Mouse (Mus musculus) layer of hippocampus, adult 9-10 months (tissue): ENCODE data around the gene Plekhm2.

Experiments
- DNase-seq: peaks from one replicate; pipeline ENCODE4 v3.0.0; 2022; ENCODE audit warnings: low spot score

The Plekhm2 gene

DNA sequence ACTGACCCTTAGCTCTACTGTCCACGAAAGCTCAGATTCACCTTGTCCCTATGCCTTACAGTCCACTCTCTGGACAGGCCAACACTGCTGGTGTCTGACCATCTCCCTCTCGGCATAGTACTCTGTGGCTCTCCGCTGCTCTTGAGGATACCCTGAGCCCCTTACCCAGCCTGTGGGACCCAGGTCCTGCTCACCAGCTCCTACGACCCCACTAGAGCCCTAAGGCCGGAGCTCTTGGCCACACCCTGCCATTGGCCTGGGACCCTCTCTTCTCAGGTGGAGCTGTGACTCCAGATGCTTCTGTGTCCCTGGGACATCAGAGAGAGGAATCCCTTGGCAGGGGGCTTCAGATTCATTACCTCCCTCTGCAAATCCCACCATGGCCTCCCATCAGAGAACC lies 59.3 kb downstream of the Plekhm2 start:
- no peak for DNase-seq

DNA sequence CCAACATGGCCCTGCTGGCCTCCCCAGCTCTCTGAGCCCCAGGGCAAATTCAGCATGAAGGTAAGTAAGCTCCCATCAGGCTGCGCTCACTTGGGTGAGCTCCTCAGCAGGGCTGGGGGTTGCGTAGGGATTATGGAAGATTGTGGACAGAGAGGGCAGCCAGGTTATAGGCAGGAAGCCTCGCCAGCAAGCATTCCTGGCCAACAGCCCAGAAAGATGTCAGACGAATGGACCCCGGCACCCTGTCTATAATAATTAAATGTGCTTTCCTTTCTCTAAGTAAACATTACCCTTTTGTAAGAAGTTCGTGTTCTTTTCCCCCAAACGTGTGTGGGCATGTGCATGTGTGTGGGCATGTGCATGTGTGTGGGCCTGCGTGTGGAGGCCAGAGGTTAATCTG lies 60.2 kb downstream of the Plekhm2 start:
- no peak for DNase-seq

DNA sequence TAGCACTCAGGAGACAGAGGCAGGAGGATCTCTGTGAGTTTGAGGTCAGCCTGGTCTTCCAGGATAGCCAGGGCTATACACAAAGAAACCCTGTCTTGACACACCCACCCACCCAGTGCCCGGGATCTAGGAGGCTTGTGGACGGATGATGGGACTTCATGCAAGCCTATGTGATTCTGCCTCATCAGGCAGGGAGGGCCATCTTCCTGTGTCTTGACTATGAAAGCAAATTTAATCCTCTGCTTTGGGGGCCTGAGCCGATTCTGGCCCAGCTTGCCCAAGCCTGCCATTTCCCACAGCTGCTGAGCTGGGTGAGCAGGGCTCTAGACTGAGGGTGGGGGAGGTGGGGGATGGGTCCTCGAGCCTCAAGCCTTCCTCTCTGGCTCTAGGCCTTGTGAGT lies 60.8 kb downstream of the Plekhm2 start:
- DNase-seq = no peak

DNA sequence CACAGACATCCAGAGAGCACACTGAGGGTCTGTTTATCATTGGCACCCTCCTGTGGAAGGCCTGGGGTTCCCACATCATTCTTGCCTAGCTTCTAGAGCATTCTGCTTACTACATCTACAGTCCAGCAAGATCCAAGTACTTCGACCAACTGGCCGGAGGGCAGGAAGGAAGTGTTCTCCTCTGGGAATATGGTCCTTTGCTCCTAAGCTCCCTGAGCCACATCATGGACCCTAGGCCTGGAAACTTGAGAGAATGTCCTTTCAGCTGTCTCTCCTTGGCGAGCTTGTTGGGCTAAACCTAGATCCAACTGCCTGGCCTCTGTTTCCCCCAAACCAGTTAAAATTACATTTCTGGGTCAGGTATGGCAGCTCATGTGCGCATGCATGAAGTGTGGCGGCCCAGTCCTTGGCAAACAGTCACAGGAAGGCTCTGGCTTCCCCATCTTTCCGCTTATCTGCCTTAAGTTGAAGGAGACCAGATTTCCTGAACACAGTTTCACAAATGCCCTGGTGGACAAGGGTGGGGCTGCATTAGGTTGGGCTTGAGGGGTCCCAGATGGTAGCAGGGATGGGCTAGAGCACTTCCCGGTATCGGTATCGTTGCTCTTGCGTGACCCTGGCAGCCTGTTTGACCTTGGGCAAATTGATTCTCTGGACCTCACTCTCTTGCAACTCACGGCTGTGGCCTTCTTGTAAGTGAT lies 62.0 kb downstream of the Plekhm2 start:
- no peak for DNase-seq

DNA sequence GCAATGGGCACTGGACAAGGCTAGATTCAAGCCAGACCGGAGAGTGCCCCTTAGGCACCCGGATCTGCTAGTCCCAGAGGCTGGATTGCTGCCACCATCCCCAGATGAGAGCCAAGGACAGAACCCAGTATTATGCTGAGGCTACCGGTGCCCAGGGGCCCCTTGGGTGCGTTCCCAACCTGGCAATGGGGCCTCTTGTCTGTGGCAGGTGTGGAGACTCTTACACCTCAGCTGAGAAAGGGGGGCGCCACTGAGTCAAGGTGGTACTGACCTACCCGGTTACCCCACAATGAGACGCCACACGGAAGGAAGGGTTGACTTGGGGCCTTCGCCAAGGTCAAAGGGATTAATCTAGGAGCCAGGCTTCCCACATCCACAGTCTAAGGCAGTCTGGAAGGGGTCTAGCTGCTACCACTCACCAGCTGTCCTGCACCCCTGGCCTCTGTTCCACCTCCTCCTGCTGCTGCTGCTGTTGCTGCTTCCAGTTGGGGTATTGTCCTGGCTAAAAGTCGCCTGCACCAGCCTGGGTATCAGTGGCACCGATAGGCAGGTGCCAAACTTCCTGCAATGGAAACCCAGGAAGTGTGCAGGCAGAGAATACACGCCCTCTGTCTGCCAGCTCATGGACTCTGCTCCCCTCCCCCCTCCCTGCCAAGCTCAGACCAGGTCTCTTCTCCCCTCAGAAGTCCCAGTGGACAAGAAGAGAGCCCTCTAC lies 63.4 kb downstream of the Plekhm2 start:
- DNase-seq = no peak

DNA sequence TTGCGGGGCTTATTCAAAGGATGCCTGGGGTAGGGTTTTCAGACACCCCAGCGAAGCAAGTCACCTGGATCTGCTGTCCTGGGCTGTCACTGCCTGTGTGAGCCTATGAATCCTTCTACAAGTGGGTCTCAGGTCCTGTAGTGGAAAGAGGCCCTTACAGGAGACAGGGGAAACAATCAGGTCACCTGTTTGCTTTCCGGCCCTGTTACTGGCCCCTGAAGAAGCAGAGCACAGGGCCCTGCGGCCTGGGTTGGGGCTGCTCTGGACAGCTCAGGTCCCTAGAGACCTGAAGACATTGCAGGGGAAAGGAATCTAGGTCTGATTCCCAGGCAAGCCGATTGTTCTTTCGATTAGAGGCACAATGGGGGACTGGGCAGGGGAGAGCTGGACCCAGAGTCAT lies 64.3 kb downstream of the Plekhm2 start:
- DNase-seq = no peak

DNA sequence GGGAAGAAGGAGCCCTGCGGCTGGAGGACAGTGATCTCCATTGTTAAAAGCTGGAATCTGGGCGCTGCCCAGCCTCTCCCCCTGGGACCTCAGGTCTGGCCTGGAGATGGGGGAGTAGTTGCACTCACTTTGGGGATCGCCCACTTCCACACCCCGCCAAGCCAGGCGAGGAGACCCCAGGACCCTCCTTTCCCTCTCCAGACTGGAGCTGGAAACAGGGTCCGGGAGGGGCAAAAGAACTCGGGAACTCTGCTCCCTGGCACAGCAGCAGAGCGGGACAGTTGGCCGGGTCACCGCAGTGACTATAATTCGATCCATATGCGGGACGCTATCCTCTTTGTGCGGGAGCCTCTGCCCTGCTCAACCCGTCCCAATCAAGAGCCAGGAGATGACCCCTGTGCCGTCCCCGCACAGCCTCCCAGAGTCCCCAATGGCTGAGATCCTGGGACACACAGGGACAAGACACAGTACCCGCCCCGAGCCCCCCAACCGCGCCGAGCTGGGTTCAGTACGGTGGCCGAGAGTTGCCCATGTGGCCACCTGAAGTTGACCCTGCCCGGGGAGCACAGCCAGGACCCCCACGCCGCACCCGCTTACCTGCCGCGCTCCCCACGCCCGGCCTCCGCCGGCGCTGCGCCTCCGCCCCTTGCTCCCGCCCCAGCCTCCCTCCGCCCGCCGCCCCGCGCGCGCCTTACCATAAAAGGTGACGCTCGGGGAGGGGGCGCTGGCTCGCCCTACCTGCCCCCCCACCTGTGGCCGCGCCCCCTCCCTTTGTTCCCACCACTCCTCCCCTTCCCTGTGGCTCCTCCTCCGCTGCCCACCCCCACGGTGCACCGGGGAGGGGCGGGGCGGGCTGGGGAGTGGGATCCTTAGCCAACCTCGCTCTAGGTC lies 65.2 kb downstream of the Plekhm2 start:
- no peak for DNase-seq

DNA sequence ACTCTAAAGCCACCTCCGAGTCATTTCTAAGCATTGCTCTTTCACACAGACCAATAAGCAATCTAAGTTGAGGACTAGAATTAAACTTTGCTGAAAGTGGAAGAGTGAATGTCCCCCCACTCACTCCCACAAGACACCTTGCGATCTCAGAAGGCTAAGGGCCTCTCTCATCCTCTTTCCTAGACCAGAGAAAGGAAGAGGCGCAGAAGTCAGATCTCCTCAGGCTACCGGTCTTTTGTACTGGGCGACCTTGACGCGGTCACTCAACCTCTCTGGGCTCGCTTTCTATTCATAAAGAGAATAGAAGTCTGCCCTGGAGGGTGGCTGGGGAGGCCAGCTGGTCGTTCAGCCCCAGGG lies 65.8 kb downstream of the Plekhm2 start:
- no peak for DNase-seq

DNA sequence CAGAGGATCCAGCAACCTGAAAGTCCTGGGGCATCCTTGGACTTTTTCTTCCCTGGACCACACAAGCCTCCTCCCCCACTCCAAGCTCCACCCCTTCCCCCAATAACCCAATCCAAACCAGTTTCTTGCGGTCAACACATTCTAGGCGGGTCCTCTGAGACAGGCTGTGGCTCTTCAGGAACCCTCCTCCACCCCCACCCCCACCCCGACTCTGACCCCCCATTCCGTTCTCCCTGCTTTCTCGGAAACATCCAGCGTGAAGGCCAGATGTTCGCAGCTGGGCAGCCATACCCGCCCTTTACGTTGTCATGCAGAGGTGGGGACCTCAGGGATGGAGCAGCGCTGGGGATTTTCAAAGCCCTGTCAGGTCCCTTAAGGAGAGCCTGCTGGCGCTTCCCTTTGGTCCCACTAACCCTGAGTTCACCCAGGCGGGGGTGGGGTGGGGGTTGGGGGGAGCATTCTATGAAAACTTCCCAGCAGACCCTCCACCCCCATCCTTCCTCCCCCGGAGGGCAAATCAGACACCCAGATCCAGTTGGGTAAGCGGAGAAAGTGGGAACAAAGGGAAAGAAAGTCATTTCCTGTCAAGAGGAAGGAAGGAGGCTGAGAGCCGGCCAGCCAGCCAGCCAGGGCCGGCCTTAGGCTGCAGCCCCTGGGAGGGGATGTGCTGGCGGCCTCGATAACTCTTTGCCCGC lies 66.4 kb downstream of the Plekhm2 start:
- DNase-seq = no peak

DNA sequence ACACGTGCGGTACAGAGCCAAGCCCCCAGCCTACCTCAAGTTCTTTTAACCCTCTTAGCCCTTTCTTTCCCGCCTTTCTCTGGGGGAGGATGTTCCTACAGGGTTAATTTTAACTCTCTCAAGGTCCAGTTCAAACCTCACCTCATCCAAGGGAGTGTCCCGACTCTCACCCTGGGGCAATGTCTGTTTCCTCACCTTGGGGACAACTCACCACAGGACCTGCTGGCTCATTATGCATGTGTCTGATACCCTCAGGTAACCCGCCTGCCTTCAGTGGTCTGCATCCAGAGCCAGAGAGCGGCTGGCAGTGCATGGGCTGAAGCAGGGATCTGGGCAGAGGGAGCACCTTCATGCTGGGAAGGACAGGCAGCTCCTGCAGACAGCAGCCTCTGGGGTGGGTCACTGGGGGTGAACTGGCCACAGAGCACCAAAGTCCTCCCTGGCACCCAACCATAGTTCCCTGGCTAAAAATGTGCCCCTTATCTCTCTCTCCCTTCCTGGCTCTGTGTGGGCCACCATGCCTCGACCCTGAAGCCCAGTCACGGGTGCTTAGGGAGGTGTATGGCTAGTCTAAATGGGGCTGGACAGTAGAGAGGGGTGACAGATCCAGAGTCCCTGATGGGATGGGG lies 67.9 kb downstream of the Plekhm2 start:
- no peak for DNase-seq

DNA sequence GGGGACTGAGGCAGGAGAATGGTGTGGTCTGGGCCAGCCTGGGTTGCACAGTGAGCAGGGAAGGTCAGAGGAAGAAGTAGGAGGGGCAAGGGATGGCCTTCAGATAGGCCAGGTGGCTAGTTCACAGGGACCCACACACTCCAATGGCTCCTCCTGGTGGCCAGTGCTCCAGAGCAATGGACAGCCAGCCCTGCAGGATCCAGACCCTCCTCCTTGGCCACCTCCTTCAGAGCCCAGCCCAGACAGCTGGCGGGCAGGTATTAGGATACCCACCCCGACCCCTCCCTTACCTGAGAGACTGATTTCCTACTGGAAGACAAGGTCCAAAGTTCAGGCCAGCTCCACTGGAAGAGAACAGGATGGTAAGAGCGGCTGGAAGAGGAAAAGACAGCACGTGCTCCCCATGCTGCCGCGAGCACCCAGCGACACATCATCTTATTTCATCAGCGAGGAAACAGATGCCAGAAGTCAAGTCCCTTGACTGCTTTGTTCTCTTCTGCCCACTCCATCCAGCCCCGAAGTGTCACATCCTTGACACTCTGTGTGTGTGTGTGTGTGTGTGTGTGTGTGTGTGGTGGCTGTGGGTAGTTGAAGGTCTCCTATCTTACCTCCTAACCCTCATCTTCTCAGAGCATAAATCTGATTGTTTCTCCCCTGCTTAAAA lies 69.0 kb downstream of the Plekhm2 start:
- DNase-seq = no peak

DNA sequence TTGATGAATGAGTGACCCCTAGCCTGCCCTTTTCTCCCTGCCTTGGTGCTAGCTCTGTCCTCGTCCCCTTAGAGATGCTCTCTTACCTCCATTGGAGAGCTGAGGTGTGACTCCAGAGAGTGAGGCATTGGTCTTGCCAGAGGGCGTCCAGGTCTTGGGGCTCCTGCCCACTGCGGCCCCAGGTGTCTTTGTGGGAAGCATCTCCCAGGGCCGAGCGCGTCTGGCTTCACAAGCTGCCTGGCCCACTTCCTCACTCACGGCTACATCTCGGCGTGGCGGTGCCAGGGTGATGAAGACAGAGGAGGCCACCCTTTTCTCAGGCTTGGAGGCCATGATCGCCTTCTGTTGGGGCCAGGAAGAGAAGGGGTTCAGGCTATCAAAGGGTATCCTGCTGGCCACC lies 69.6 kb downstream of the Plekhm2 start:
- DNase-seq = no peak

DNA sequence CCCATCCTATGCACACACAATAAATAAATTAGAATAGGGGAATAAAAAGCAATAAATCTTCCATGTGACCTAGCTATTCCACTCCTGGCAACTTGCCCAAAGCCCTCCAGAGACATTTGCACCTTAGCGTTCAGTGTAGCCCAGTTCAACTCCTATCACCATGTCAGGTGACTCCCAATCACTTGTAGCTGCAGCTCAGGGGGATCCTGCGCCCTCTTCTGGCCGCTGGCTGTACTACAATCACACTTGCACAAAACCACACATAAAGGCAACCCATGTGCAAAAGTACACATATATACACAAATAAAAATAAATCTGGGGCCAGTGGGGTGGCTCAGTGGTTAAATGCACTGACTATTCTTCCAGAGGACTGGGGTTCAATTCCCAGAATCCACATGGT lies 73.2 kb downstream of the Plekhm2 start:
- DNase-seq = no peak

DNA sequence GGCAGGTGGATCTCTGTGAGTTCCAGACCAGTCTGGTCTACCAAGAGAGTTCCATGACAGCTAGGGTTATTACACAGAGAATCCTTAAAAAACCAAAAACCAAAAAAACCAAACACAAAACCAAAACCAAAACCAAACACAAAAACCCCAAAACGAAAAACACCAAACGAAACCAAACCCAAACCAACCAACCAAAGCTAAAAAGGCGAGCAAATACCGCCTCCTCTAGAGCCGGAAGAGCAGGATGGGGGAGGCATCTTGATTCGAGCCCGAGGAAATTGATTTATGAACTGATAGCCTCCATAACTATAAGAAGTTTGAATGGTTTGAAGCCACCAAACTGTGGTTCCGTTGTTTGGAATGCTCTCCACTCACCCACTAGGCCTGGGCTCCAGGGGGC lies 80.8 kb downstream of the Plekhm2 start:
- DNase-seq = no peak

DNA sequence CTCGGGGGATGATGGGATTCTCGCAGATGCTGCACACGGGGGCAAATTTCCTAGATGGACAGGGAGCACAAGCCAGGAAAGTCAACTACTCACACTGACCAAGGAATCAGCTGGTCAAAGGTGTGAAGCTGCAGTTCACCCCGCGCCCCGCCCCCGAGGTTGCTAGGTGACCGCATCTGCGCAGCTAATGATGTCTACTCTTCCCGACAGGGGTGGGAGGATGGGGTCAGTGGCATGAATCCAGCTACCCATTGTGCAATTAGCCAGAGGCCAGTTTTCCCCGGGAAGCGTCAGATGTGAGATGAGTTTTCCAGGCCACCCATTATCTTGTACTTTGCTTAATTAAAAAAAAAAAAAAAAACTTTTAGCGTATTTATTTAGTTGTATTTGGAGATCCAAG lies 83.6 kb downstream of the Plekhm2 start:
- DNase-seq = no peak

DNA sequence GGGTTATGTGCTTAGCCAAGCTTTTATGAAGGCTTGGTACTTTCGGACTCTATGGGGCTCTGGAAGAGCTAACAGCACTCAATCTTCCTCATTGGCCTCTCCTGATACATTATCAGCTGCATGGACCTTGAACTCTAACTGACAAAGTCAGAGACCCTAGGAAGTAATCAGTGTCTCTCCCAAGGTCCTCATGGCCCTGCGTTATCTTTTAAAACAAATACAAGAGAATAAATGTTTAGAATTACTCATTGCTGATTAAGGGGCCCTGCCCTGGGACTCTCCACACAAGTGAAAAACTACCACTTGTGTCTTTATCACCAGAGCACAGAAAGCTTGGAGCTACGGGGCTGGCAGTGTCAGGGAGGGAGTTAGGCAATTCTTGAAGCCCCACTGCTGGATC lies 85.9 kb downstream of the Plekhm2 start:
- DNase-seq = no peak

DNA sequence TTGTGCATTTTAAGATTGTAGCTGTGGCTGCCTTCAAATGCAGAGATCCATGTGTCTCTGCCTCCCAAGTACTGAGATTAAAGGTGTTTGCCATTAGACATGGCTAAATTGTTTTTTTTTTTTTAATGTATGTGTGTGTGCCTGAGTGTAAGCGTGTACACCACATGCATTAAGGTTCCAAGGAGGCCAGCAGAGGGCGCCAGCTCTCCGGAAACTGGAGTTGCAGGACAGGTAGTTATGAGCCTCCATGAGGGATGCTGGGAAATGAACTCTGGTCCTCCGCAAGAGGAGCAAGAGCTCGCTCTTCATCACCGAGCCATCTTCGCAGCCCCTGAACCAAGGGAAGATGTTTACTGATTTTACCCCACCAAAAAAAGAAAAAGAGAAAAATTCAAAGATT lies 87.8 kb downstream of the Plekhm2 start:
- no peak for DNase-seq

DNA sequence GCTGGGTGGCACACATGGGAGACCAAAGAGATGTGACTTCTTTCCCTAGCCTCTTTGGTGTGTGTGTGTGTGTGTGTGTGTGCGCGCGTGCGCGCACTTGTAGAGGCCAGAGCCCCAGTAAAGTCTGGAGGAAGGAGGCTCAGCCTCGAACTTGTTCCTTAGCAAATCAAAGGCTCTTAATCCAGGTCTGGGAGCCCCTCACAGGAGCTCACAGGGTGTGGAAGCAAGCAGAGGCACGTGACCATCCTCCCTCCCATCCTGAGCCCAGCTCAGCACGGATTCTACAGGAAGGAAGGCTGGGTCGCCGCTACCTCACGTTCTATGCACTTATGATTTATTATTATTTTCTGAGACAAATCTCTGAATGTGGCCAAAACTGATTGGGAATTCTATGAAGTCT lies 88.3 kb downstream of the Plekhm2 start:
- no peak for DNase-seq
